8 mouse cellular contexts compared by ENCODE assay signal in the genomic region with DNA sequence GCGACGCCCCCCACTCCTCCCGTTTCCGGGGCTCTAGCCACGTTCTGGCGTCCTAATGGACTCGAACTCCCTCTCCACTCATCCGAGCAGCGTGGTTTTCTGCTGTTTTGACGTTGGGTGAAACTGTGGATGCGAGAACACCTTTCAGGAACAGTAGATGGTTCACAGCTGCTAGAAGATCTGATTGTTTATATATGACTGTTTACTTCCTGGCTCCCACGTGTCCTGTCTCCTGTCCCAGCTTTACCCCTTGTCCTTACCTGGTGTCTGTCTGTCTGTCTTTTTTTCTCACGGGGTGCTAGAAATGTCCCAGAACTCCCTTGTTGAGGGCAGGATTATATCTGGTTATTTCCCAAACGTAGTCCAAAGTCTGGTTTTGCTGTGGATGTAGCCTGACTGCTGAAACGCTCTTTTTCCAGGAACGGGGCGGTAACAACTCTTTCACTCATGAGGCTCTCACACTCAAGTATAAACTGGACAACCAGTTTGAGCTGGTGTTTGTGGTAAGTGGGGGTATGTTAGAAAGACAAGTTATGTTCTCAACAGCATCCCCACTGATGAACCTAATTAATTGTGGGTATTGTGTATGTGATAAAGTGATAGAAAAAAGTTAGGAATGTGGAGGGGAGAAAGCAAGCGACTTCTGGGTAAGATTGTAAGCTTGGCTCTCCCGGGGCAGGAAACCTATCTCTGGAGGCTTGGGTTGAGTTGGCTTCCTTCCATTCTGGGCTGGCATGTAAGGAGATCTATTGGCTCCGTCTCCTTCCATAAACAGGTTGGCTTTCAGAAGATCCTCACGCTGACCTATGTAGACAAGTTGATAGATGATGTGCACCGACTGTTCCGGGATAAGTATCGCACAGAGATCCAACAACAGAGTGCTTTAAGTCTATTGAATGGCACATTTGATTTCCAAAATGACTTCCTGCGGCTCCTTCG. TPM values are rescaled to one million over a fixed set of nuclear protein-coding genes. Genes with fewer than 3 reads are reported as not detected.
DNase-seq lines count a peak whose midpoint lies in the region; ATAC-seq and TF ChIP-seq lines count a peak whose summit lies in the region.

No protein-coding gene starts in this region.

- TF ChIP-seq CTCF in kidney, adult 2 months (conservative IDR thresholded peaks at IDR 0.05; ENCODE audit: insufficient read depth, insufficient read length, low read depth, low read length) = no peak
- TF ChIP-seq CTCF in liver, embryonic 14.5 days (IDR thresholded peaks at IDR 0.05; ENCODE audit: low read depth) = no peak

- no peak for TF ChIP-seq POLR2A in kidney, adult 2 months (IDR thresholded peaks at IDR 0.05; ENCODE audit: low read depth, low read length)

- no peaks in the 10 kb centered on the region for H3K27me3 ChIP-seq in kidney, adult 2 months (replicated peaks; ENCODE audit: control insufficient read depth, insufficient read depth, low read length)
- no peaks in the 10 kb centered on the region for H3K27me3 ChIP-seq in liver, embryonic 14.5 days (ENCODE audit: control insufficient read depth, insufficient read depth, low read length)

- H3K4me2 ChIP-seq in liver, embryonic 14.5 days (ENCODE audit: low read depth) = peak overlapping the region; percentile 94

- peak overlapping the region; percentile 83 for H3K9ac ChIP-seq in liver, embryonic 14.5 days (replicated peaks)

- DNase-seq in kidney, adult 2 months = peak; percentile 54
- DNase-seq in kidney, postnatal 10 days = no peak
- peak; percentile 22 for DNase-seq in adipocyte (ENCODE audit: low spot score)
- peak; percentile 34 for DNase-seq in gastrocnemius, postnatal 10 days
- no peak for DNase-seq in liver, embryonic 14.5 days (ENCODE audit: low read depth in 3 of 3, low spot score in 3 of 3)
- no peak for DNase-seq in adrenal gland, postnatal 4 days (ENCODE audit: low spot score in 2 of 2)
- no peak for DNase-seq in layer of hippocampus, postnatal 36 days
- DNase-seq in frontal cortex, adult 2 months (ENCODE audit: extremely low spot score in 1 of 2, low spot score in 1 of 2) = no peak

- H3K9me3 ChIP-seq in liver, embryonic 14.5 days (ENCODE audit: control insufficient read depth, low read length) = no peaks in the 10 kb centered on the region

- no peak for ATAC-seq in liver, embryonic 14.5 days (ENCODE audit: insufficient read depth)

- WGBS in kidney, adult 2 months = 24% methylated on average over 26 of the region's 26 CpGs
- WGBS in liver, embryonic 14.5 days (ENCODE audit: insufficient replicate concordance) = 30% methylated on average over 26 of the region's 26 CpGs

- peak overlapping the region; percentile 81 for H3K27ac ChIP-seq in kidney, adult 2 months (ENCODE audit: insufficient read depth, low read depth, low read length)
- H3K27ac ChIP-seq in liver, embryonic 14.5 days = peak overlapping the region; percentile 38

- no peak for TF ChIP-seq EP300 in liver, embryonic 14.5 days (IDR thresholded peaks at IDR 0.05; ENCODE audit: low read depth)

- H3K4me1 ChIP-seq in kidney, adult 2 months (ENCODE audit: control insufficient read depth, insufficient read depth, low read length) = peaks cover 9% of the 10 kb centered on the region; the same call in 1 of the 2 replicates
- H3K4me1 ChIP-seq in liver, embryonic 14.5 days (replicated peaks; ENCODE audit: control insufficient read depth in 2 of 2, insufficient read depth in 2 of 2, low read length in 1 of 2) = peaks cover 10 to 14% of the 10 kb centered on the region in 2 experiments; a peak in 3 of 4 replicates

- H3K4me3 ChIP-seq in kidney, adult 2 months (ENCODE audit: insufficient read depth, low read depth, low read length) = peak overlapping the region; percentile 85
- H3K4me3 ChIP-seq in liver, embryonic 14.5 days (ENCODE audit: insufficient read depth in 1 of 2, low read depth in 2 of 2, low read length in 2 of 2) = peak overlapping the region; percentile 86 to 92

- peaks cover 6% of the 10 kb centered on the region; the same call in 1 of the 2 replicates for H3K36me3 ChIP-seq in kidney, adult 2 months (ENCODE audit: control insufficient read depth, insufficient read depth, low read length)
- H3K36me3 ChIP-seq in liver, embryonic 14.5 days (replicated peaks; ENCODE audit: control insufficient read depth, insufficient read depth, low read depth) = peaks cover 46% of the 10 kb centered on the region

RNA-seq across cellular contexts. Expression of gene Foxred1, which starts 1.0 kb away (rescaled TPM):
- 37.0 and 39.1 TPM in 2 replicates for polyA plus RNA-seq in kidney, adult 2 months (2012; rRNA removed)
- total RNA-seq in gastrocnemius, postnatal 10 days (2021) = 10 to 100 TPM; 34.8 to 41.1 TPM
- 16.2 and 18.4 TPM in 2 replicates for polyA plus RNA-seq in liver, embryonic 14.5 days (2012; rRNA removed)
- polyA plus RNA-seq in liver, embryonic 14.5 days (2014; fragmentation: Nextera tagmentation; extraction: Ambion mirVana) = 14.4 and 16.7 TPM in 2 replicates
- total RNA-seq in adrenal gland, postnatal 4 days (2021) = 10 to 100 TPM; 59.5 to 63.5 TPM
- total RNA-seq in layer of hippocampus, postnatal 36 days (2021) = 10 to 100 TPM; 35.6 to 39.1 TPM
- polyA plus RNA-seq in frontal cortex, adult 2 months (2012; rRNA removed) = 52.8 and 59.7 TPM in 2 replicates

RNA-seq across cellular contexts. Expression of gene Tirap, which starts 11.8 kb away (rescaled TPM):
- 8.1 and 11.2 TPM in 2 replicates for polyA plus RNA-seq in kidney, adult 2 months (2012; rRNA removed)
- total RNA-seq in gastrocnemius, postnatal 10 days (2021) = 10 to 100 TPM; 17.1 to 18.4 TPM
- polyA plus RNA-seq in liver, embryonic 14.5 days (2012; rRNA removed) = 3.2 TPM in 2 replicates
- 4.8 and 4.9 TPM in 2 replicates for polyA plus RNA-seq in liver, embryonic 14.5 days (2014; fragmentation: Nextera tagmentation; extraction: Ambion mirVana)
- 10 to 100 TPM in 1 of 2 experiments, 1 to 10 TPM in 1; 6.8 to 10.2 TPM for total RNA-seq in adrenal gland, postnatal 4 days (2021)
- total RNA-seq in layer of hippocampus, postnatal 36 days (2021) = 1 to 10 TPM; 1.5 to 2.4 TPM
- 1.8 and 1.9 TPM in 2 replicates for polyA plus RNA-seq in frontal cortex, adult 2 months (2012; rRNA removed)

RNA-seq across cellular contexts. Expression of gene Srpr, which starts 11.9 kb away (rescaled TPM):
- polyA plus RNA-seq in kidney, adult 2 months (2012; rRNA removed) = 84.9 and 85.9 TPM in 2 replicates
- total RNA-seq in gastrocnemius, postnatal 10 days (2021) = 100 to 1,000 TPM; 171 to 172 TPM
- 25.4 and 28.8 TPM in 2 replicates for polyA plus RNA-seq in liver, embryonic 14.5 days (2012; rRNA removed)
- 53.8 and 54.6 TPM in 2 replicates for polyA plus RNA-seq in liver, embryonic 14.5 days (2014; fragmentation: Nextera tagmentation; extraction: Ambion mirVana)
- total RNA-seq in adrenal gland, postnatal 4 days (2021) = 100 to 1,000 TPM; 119 to 127 TPM
- 10 to 100 TPM; 62.7 to 68.3 TPM for total RNA-seq in layer of hippocampus, postnatal 36 days (2021)
- polyA plus RNA-seq in frontal cortex, adult 2 months (2012; rRNA removed) = 43.9 and 48.8 TPM in 2 replicates

RNA-seq across cellular contexts. Expression of gene Dcps, which starts 36.0 kb away (rescaled TPM):
- 36.2 and 41.1 TPM in 2 replicates for polyA plus RNA-seq in kidney, adult 2 months (2012; rRNA removed)
- 10 to 100 TPM; 11.2 TPM for total RNA-seq in gastrocnemius, postnatal 10 days (2021)
- 36.5 and 38.6 TPM in 2 replicates for polyA plus RNA-seq in liver, embryonic 14.5 days (2012; rRNA removed)
- 48.0 and 50.4 TPM in 2 replicates for polyA plus RNA-seq in liver, embryonic 14.5 days (2014; fragmentation: Nextera tagmentation; extraction: Ambion mirVana)
- total RNA-seq in adrenal gland, postnatal 4 days (2021) = 10 to 100 TPM; 34.9 to 35.8 TPM
- total RNA-seq in layer of hippocampus, postnatal 36 days (2021) = 10 to 100 TPM; 21.1 to 21.4 TPM
- 23.6 and 23.9 TPM in 2 replicates for polyA plus RNA-seq in frontal cortex, adult 2 months (2012; rRNA removed)

RNA-seq across cellular contexts. Expression of gene Fam118b, which starts 55.8 kb away (rescaled TPM):
- polyA plus RNA-seq in kidney, adult 2 months (2012; rRNA removed) = 9.8 and 11.4 TPM in 2 replicates
- 10 to 100 TPM; 27.2 to 28.7 TPM for total RNA-seq in gastrocnemius, postnatal 10 days (2021)
- 4.2 and 7.4 TPM in 2 replicates for polyA plus RNA-seq in liver, embryonic 14.5 days (2012; rRNA removed)
- polyA plus RNA-seq in liver, embryonic 14.5 days (2014; fragmentation: Nextera tagmentation; extraction: Ambion mirVana) = 11.1 and 13.8 TPM in 2 replicates
- 10 to 100 TPM; 12.8 to 13.3 TPM for total RNA-seq in adrenal gland, postnatal 4 days (2021)
- 10 to 100 TPM; 28.7 to 33.9 TPM for total RNA-seq in layer of hippocampus, postnatal 36 days (2021)
- polyA plus RNA-seq in frontal cortex, adult 2 months (2012; rRNA removed) = 20.0 and 21.4 TPM in 2 replicates

Comparison
In these comparisons a context has a peak if more than half of its experiments do, and no peak if none do; other contexts are left out.
1. DNase-seq: peak in kidney, adult 2 months (single experiment), adipocyte (single experiment) and gastrocnemius, postnatal 10 days (single experiment); none in kidney, postnatal 10 days (single experiment), liver, embryonic 14.5 days (0 of 3), adrenal gland, postnatal 4 days (0 of 2), layer of hippocampus, postnatal 36 days (0 of 2) and frontal cortex, adult 2 months (0 of 2).